Mouse (Mus musculus): ENCODE results near the gene Golt1a. TPM values are rescaled to one million over a fixed set of nuclear protein-coding genes. Genes with fewer than 3 reads are reported as not detected.
"Not testable (repeated sequence)": the region's sequence is repeated elsewhere in the genome, so short reads cannot be mapped to it uniquely, and the experiment has no call there.

Gene Golt1a
- polyA plus RNA-seq, 1 experiment = 48.9 TPM

- TF ChIP-seq POLR2A (IDR thresholded peaks at IDR 0.05; ENCODE audit: low read depth, low read length) = no peak
- TF ChIP-seq CTCF (IDR thresholded peaks at IDR 0.05; ENCODE audit: extremely low read depth, insufficient read length, insufficient replicate concordance, low read depth, low read length) = no peak
These were observed 18.7 kb downstream of the Golt1a start for GRCm38 (mm10) chr1:133328299-133328795.

DNA sequence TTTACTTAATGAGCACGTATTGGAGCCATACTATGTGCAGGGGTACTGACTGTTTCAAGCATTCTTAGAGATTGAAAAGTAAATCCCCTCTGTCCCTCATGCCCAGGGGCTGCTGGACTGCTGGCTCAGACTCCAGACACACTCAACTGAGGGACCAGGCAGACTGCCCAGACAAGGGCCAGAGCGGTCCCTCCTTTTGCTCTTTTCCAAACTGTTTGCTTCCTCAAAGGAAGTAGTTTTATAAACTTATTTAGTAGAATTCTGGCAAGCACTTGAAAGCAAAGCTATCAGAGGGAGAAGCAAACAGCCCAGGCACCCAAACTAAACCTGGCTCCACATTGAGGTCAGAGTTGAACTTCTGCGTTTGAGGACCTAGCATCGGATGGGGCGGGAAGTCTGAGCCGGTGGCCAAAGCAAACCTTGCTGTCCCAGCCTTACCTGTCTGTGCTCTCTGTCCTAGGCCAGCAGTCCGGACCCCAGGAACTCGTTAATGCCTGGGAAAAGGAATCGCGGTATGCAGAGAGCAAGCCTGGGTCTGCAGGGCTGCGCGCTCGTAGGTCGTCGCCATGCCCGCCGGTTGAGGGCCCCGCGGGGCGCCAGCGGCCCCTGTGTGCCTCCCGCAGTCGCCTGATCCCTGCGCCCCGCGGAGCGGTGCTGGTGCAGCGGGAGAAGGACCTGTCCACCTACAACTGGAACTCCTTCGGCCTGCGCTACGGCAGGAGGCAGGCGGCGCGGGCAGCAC lies 19.5 kb downstream of the Golt1a start:
- 8% methylated on average over 34 of the region's 34 CpGs for WGBS
- H3K4me1 ChIP-seq (ENCODE audit: control insufficient read depth, insufficient read depth, insufficient read length, low read length) = peaks cover 6% of the 10 kb centered on the region; the same call in 1 of the 2 replicates
- peak overlapping the region; percentile 33 for H3K4me3 ChIP-seq (ENCODE audit: low read depth, low read length)
- 0 out of 2 replicates have a peak, but pooled peaks cover 6% of the 10 kb centered on the region for H3K27me3 ChIP-seq (ENCODE audit: control insufficient read depth, insufficient read depth, low read length)
- H3K36me3 ChIP-seq (ENCODE audit: control insufficient read depth, insufficient read depth, low read length) = no peaks in the 10 kb centered on the region
- H3K27ac ChIP-seq (ENCODE audit: insufficient read depth, low read depth, low read length) = no peak overlapping the region
- TF ChIP-seq POLR2A (IDR thresholded peaks at IDR 0.05; ENCODE audit: low read depth, low read length) = no peak
- no peak for TF ChIP-seq CTCF (IDR thresholded peaks at IDR 0.05; ENCODE audit: extremely low read depth, insufficient read length, insufficient replicate concordance, low read depth, low read length)

More at GRCm38 (mm10) chr1:133328299-133328795, 18.7 kb downstream of the Golt1a start:
- Histone ChIP-seq H3K27ac (ENCODE audit: insufficient read depth, low read depth, low read length) (no peak overlapping the region), H3K36me3 (ENCODE audit: control insufficient read depth, insufficient read depth, low read length) (no peaks in the 10 kb centered on the region), H3K27me3 (ENCODE audit: control insufficient read depth, insufficient read depth, low read length) (0 out of 2 replicates have a peak, but pooled peaks cover 6% of the 10 kb centered on the region), H3K4me3 (ENCODE audit: low read depth, low read length) (no peak overlapping the region), H3K4me1 (ENCODE audit: control insufficient read depth, insufficient read depth, insufficient read length, low read length) (peaks cover 6% of the 10 kb centered on the region; the same call in 1 of the 2 replicates)
- WGBS = 78% methylated on average over 6 of the region's 6 CpGs

GRCm38 (mm10) chr1:133329638-133329964 lies 20.0 kb downstream of the Golt1a start:
- H3K4me3 ChIP-seq (ENCODE audit: low read depth, low read length) = peak overlapping the region; percentile 33
- H3K36me3 ChIP-seq (ENCODE audit: control insufficient read depth, insufficient read depth, low read length) = no peaks in the 10 kb centered on the region
- 27% methylated on average over 7 of the region's 7 CpGs for WGBS
- H3K4me1 ChIP-seq (ENCODE audit: control insufficient read depth, insufficient read depth, insufficient read length, low read length) = peaks cover 6% of the 10 kb centered on the region; the same call in 1 of the 2 replicates
- H3K27ac ChIP-seq (ENCODE audit: insufficient read depth, low read depth, low read length) = no peak overlapping the region
- H3K27me3 ChIP-seq (ENCODE audit: control insufficient read depth, insufficient read depth, low read length) = 0 out of 2 replicates have a peak, but pooled peaks cover 6% of the 10 kb centered on the region
- TF ChIP-seq CTCF (IDR thresholded peaks at IDR 0.05; ENCODE audit: extremely low read depth, insufficient read length, insufficient replicate concordance, low read depth, low read length) (no peak), POLR2A (IDR thresholded peaks at IDR 0.05; ENCODE audit: low read depth, low read length) (no peak)

- Histone ChIP-seq H3K27me3 (ENCODE audit: control insufficient read depth, insufficient read depth, low read length) (0 out of 2 replicates have a peak, but pooled peaks cover 6% of the 10 kb centered on the region), H3K4me3 (ENCODE audit: low read depth, low read length) (no peak overlapping the region), H3K27ac (ENCODE audit: insufficient read depth, low read depth, low read length) (no peak overlapping the region), H3K4me1 (ENCODE audit: control insufficient read depth, insufficient read depth, insufficient read length, low read length) (peaks cover 6% of the 10 kb centered on the region; the same call in 1 of the 2 replicates), H3K36me3 (ENCODE audit: control insufficient read depth, insufficient read depth, low read length) (no peaks in the 10 kb centered on the region)
- 83% methylated on average over 3 of the region's 3 CpGs for WGBS
- no peak for TF ChIP-seq POLR2A (IDR thresholded peaks at IDR 0.05; ENCODE audit: low read depth, low read length)
- TF ChIP-seq CTCF (IDR thresholded peaks at IDR 0.05; ENCODE audit: extremely low read depth, insufficient read length, insufficient replicate concordance, low read depth, low read length) = no peak
These were observed 21.5 kb downstream of the Golt1a start for GRCm38 (mm10) chr1:133331142-133331541.

GRCm38 (mm10) chr1:133332656-133333430 lies 23.2 kb downstream of the Golt1a start:
- TF ChIP-seq CTCF (IDR thresholded peaks at IDR 0.05; ENCODE audit: extremely low read depth, insufficient read length, insufficient replicate concordance, low read depth, low read length) (no peak), POLR2A (IDR thresholded peaks at IDR 0.05; ENCODE audit: low read depth, low read length) (no peak)
- no peaks in the 10 kb centered on the region for H3K36me3 ChIP-seq (ENCODE audit: control insufficient read depth, insufficient read depth, low read length)
- peaks cover 6% of the 10 kb centered on the region; the same call in 1 of the 2 replicates for H3K4me1 ChIP-seq (ENCODE audit: control insufficient read depth, insufficient read depth, insufficient read length, low read length)
- no peak overlapping the region for H3K4me3 ChIP-seq (ENCODE audit: low read depth, low read length)
- no peak overlapping the region for H3K27ac ChIP-seq (ENCODE audit: insufficient read depth, low read depth, low read length)
- 0 out of 2 replicates have a peak, but pooled peaks cover 6% of the 10 kb centered on the region for H3K27me3 ChIP-seq (ENCODE audit: control insufficient read depth, insufficient read depth, low read length)
- 90% methylated on average over 11 of the region's 11 CpGs for WGBS

- Histone ChIP-seq H3K4me1 (ENCODE audit: control insufficient read depth, insufficient read depth, insufficient read length, low read length) (peaks cover 6% of the 10 kb centered on the region; the same call in 1 of the 2 replicates), H3K27me3 (ENCODE audit: control insufficient read depth, insufficient read depth, low read length) (0 out of 2 replicates have a peak, but pooled peaks cover 6% of the 10 kb centered on the region), H3K27ac (ENCODE audit: insufficient read depth, low read depth, low read length) (no peak overlapping the region), H3K4me3 (ENCODE audit: low read depth, low read length) (no peak overlapping the region), H3K36me3 (ENCODE audit: control insufficient read depth, insufficient read depth, low read length) (no peaks in the 10 kb centered on the region)
- TF ChIP-seq POLR2A (IDR thresholded peaks at IDR 0.05; ENCODE audit: low read depth, low read length) = no peak
- TF ChIP-seq CTCF (IDR thresholded peaks at IDR 0.05; ENCODE audit: extremely low read depth, insufficient read length, insufficient replicate concordance, low read depth, low read length) = no peak
- 74% methylated on average over 6 of the region's 6 CpGs for WGBS
These were observed 24.3 kb downstream of the Golt1a start for GRCm38 (mm10) chr1:133333937-133334336.

GRCm38 (mm10) chr1:133340403-133340802 lies 30.8 kb downstream of the Golt1a start:
- H3K4me3 ChIP-seq (ENCODE audit: low read depth, low read length); H3K27ac ChIP-seq (ENCODE audit: insufficient read depth, low read depth, low read length); H3K27me3 ChIP-seq (ENCODE audit: control insufficient read depth, insufficient read depth, low read length); H3K4me1 ChIP-seq (ENCODE audit: control insufficient read depth, insufficient read depth, insufficient read length, low read length); H3K36me3 ChIP-seq (ENCODE audit: control insufficient read depth, insufficient read depth, low read length): not testable (repeated sequence)
- 12% methylated on average over 1 of the region's 1 CpGs for WGBS
